Mouse (Mus musculus): ENCODE measurements at regions not wholly inside any gene's neighbourhood (a gene's known extent, or its start where the extent isn't known, plus 50 kb on each side); places are given as distances from the start of the nearest gene placed in this dataset.

- no peak for TF ChIP-seq POLR2A (IDR thresholded peaks at IDR 0.05; ENCODE audit: insufficient read depth, low read depth, low read length)
- TF ChIP-seq CTCF (IDR thresholded peaks at IDR 0.05): no peak
- no peak for TF ChIP-seq EP300 (IDR thresholded peaks at IDR 0.05; ENCODE audit: insufficient read depth, low read depth, low read length)
These were observed 141.1 kb upstream of the Irf2bp2 start for GRCm38 (mm10) chr8:126734743-126735487.

Data from heart, adult 2 months (tissue).